Mouse (Mus musculus): ENCODE measurements around the gene Crat. TPM values are rescaled to one million over a fixed set of nuclear protein-coding genes. Genes with fewer than 3 reads are reported as not detected.

Gene Crat
- polyA plus RNA-seq, 1 experiment from 2014 or later: 64.3 TPM

GRCm38 (mm10) chr2:30436809-30437208 lies 21.2 kb upstream of the Crat start:
- Histone ChIP-seq H3K4me3 (ENCODE audit: low read depth, low read length) (no peak overlapping the region), H3K27ac (ENCODE audit: low read depth) (no peak overlapping the region), H3K36me3 (replicated peaks; ENCODE audit: insufficient read depth, low read length) (peaks cover 71% of the 10 kb centered on the region), H3K4me1 (ENCODE audit: insufficient read depth) (peaks cover 14% of the 10 kb centered on the region), H3K9ac (replicated peaks) (no peak overlapping the region), H3K27me3 (ENCODE audit: insufficient read depth, low read length) (no peaks in the 10 kb centered on the region), H3K4me2 (ENCODE audit: low read depth, low read length) (no peak overlapping the region), H3K9me3 (ENCODE audit: low read length) (no peaks in the 10 kb centered on the region)
- 81% methylated on average over 4 of the region's 4 CpGs for WGBS (ENCODE audit: insufficient replicate concordance)
- DNase-seq: no peak
- no peak for ATAC-seq
- TF ChIP-seq CTCF (IDR thresholded peaks at IDR 0.05; ENCODE audit: low read depth) (no peak), EP300 (IDR thresholded peaks at IDR 0.05; ENCODE audit: low read depth) (no peak)

GRCm38 (mm10) chr2:30436156-30436545 lies 20.5 kb upstream of the Crat start:
- 76% methylated on average over 5 of the region's 5 CpGs for WGBS (ENCODE audit: insufficient replicate concordance)
- peaks cover 77% of the 10 kb centered on the region for H3K36me3 ChIP-seq (replicated peaks; ENCODE audit: insufficient read depth, low read length)
- ATAC-seq: no peak; the same call in 1 of the 2 replicates

GRCm38 (mm10) chr2:30435326-30436155 lies 19.9 kb upstream of the Crat start:
- Histone ChIP-seq H3K9me3 (ENCODE audit: low read length) (no peaks in the 10 kb centered on the region), H3K4me3 (ENCODE audit: low read depth, low read length) (no peak overlapping the region), H3K4me2 (ENCODE audit: low read depth, low read length) (no peak overlapping the region), H3K9ac (replicated peaks) (no peak overlapping the region), H3K27ac (ENCODE audit: low read depth) (no peak overlapping the region), H3K36me3 (replicated peaks; ENCODE audit: insufficient read depth, low read length) (peaks cover 83% of the 10 kb centered on the region), H3K27me3 (ENCODE audit: insufficient read depth, low read length) (no peaks in the 10 kb centered on the region), H3K4me1 (ENCODE audit: insufficient read depth) (peaks cover 3% of the 10 kb centered on the region; the same call in 1 of the 2 replicates)
- TF ChIP-seq CTCF (IDR thresholded peaks at IDR 0.05; ENCODE audit: low read depth) (peak; percentile 96), EP300 (IDR thresholded peaks at IDR 0.05; ENCODE audit: low read depth) (no peak)
- 43% methylated on average over 5 of the region's 5 CpGs for WGBS (ENCODE audit: insufficient replicate concordance)
- DNase-seq (peak; percentile 74), ATAC-seq (peak; percentile 78)

More at GRCm38 (mm10) chr2:30436156-30436545, 20.5 kb upstream of the Crat start:
- no peaks in the 10 kb centered on the region for H3K27me3 ChIP-seq (ENCODE audit: insufficient read depth, low read length)
- H3K9ac ChIP-seq (replicated peaks): no peak overlapping the region
- no peak overlapping the region for H3K4me3 ChIP-seq (ENCODE audit: low read depth, low read length)
- no peaks in the 10 kb centered on the region for H3K9me3 ChIP-seq (ENCODE audit: low read length)
- no peak for DNase-seq
- TF ChIP-seq CTCF (IDR thresholded peaks at IDR 0.05; ENCODE audit: low read depth) (no peak), EP300 (IDR thresholded peaks at IDR 0.05; ENCODE audit: low read depth) (no peak)
- no peak overlapping the region for H3K4me2 ChIP-seq (ENCODE audit: low read depth, low read length)
- H3K4me1 ChIP-seq (ENCODE audit: insufficient read depth): peaks cover 7% of the 10 kb centered on the region
- H3K27ac ChIP-seq (ENCODE audit: low read depth): no peak overlapping the region

GRCm38 (mm10) chr2:30429156-30429555 lies 13.5 kb upstream of the Crat start:
- no peak overlapping the region for H3K4me2 ChIP-seq (ENCODE audit: low read depth, low read length)
- H3K27me3 ChIP-seq (ENCODE audit: insufficient read depth, low read length): no peaks in the 10 kb centered on the region
- 0 out of 2 replicates have a peak overlapping the region, but pooled peaks have one; percentile 13 for H3K27ac ChIP-seq (ENCODE audit: low read depth)
- H3K4me1 ChIP-seq (ENCODE audit: insufficient read depth): peaks cover 4% of the 10 kb centered on the region; the same call in 1 of the 2 replicates
- TF ChIP-seq CTCF (IDR thresholded peaks at IDR 0.05; ENCODE audit: low read depth): no peak
- TF ChIP-seq EP300 (IDR thresholded peaks at IDR 0.05; ENCODE audit: low read depth): peak; percentile 56; the same call in 1 of the 2 replicates
- peaks cover 84% of the 10 kb centered on the region for H3K36me3 ChIP-seq (replicated peaks; ENCODE audit: insufficient read depth, low read length)
- DNase-seq (peak; percentile 73), ATAC-seq (peak; percentile 94)
- no peak overlapping the region for H3K9ac ChIP-seq (replicated peaks)
- H3K9me3 ChIP-seq (ENCODE audit: low read length): no peaks in the 10 kb centered on the region
- no peak overlapping the region for H3K4me3 ChIP-seq (ENCODE audit: low read depth, low read length)

- DNase-seq (no peak), ATAC-seq (no peak)
- Histone ChIP-seq H3K9ac (replicated peaks) (0 out of 2 replicates have a peak overlapping the region, but pooled peaks have one; percentile 22), H3K9me3 (ENCODE audit: low read length) (no peaks in the 10 kb centered on the region), H3K4me3 (ENCODE audit: low read depth, low read length) (no peak overlapping the region), H3K4me1 (ENCODE audit: insufficient read depth) (peaks cover 31% of the 10 kb centered on the region), H3K4me2 (ENCODE audit: low read depth, low read length) (no peak overlapping the region), H3K27ac (ENCODE audit: low read depth) (no peak overlapping the region), H3K27me3 (ENCODE audit: insufficient read depth, low read length) (no peaks in the 10 kb centered on the region), H3K36me3 (replicated peaks; ENCODE audit: insufficient read depth, low read length) (peaks cover 10% of the 10 kb centered on the region)
- TF ChIP-seq EP300 (IDR thresholded peaks at IDR 0.05; ENCODE audit: low read depth) (no peak), CTCF (IDR thresholded peaks at IDR 0.05; ENCODE audit: low read depth) (no peak)
- WGBS (ENCODE audit: insufficient replicate concordance): 81% methylated on average over 4 of the region's 4 CpGs
These were observed 5.8 kb upstream of the Crat start for GRCm38 (mm10) chr2:30421432-30421831.

- ATAC-seq (no peak), DNase-seq (no peak)
- peaks cover 38% of the 10 kb centered on the region for H3K4me1 ChIP-seq (ENCODE audit: insufficient read depth)
- H3K36me3 ChIP-seq (replicated peaks; ENCODE audit: insufficient read depth, low read length): peaks cover 3% of the 10 kb centered on the region; the same call in 1 of the 2 replicates
- H3K9me3 ChIP-seq (ENCODE audit: low read length): no peaks in the 10 kb centered on the region
- TF ChIP-seq EP300 (IDR thresholded peaks at IDR 0.05; ENCODE audit: low read depth) (no peak), CTCF (IDR thresholded peaks at IDR 0.05; ENCODE audit: low read depth) (no peak)
- peak overlapping the region; percentile 98 for H3K4me3 ChIP-seq (ENCODE audit: low read depth, low read length)
- H3K9ac ChIP-seq (replicated peaks): peak overlapping the region; percentile 62
- peak overlapping the region; percentile 98 for H3K27ac ChIP-seq (ENCODE audit: low read depth)
- 52% methylated on average over 10 of the region's 10 CpGs for WGBS (ENCODE audit: insufficient replicate concordance)
- H3K4me2 ChIP-seq (ENCODE audit: low read depth, low read length): peak overlapping the region; percentile 88
- no peaks in the 10 kb centered on the region for H3K27me3 ChIP-seq (ENCODE audit: insufficient read depth, low read length)
These were observed 3.5 kb upstream of the Crat start for GRCm38 (mm10) chr2:30419112-30419511.
